Mouse (Mus musculus) thymus, postnatal 14 days (tissue): ENCODE results near the gene Gab2.
"Not testable (repeated sequence)": the region's sequence is repeated elsewhere in the genome, so short reads cannot be mapped to it uniquely, and the experiment has no call there.

Experiments
- DNase-seq: peaks from one replicate; pipeline ENCODE4 v3.0.0; 2021

Gab2 gene

DNA sequence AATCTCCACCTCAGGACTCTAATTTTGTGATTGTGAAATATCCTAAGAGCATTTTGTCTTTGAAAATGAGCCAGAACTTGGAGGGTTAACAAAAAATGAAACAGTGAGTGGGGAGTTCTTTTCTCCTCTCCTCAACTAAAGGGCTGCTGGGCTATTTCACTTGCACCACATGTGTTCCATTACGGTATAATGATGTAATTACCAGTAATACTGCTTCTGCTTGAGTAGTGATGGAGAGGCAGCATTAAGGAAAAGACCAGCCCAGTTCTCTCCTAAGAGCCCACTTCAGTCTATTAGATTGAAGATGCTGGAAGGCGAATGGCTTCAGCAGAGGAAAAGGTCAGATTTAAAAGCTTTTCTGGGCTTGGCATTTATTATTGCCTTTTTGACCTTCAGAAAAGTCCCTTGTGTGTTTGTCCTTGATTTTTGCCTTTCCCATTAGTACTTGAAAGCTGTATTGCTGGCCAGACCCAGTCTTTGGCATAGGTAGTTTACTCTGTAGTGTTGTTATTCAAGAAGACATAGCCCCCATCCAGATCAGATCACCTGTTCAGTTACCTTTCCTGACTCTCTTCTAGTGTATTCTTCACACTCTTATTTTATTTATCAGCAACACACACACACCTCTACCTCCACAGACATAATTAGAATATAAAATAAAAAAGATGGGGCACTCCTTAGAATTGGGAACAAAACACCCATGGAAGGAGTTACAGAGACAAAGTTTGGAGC is 69.9 kb downstream of the Gab2 start:
- no peak for DNase-seq

- DNase-seq: no peak
Measured at GRCm38 (mm10) chr7:97154756-97155487, 73.5 kb downstream of the Gab2 start.

DNA sequence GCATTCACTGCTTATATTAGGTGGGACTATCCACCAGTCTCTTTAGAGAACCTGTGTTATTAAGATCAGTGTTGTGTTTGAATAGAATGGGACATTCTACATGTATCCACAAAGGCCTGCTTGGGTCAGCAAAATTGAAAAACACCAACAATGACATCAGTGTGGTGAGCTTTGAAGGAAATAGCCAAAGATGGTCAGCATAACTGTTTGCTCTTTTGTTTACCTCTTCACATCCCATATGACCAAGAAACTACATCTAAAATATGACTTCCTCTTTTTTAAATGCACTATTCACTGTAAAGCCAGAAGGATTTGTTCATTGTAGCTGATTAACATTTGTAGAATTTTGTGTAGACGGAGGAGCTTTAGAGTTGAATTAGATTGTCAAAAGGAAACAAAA is 82.9 kb downstream of the Gab2 start:
- no peak for DNase-seq

DNA sequence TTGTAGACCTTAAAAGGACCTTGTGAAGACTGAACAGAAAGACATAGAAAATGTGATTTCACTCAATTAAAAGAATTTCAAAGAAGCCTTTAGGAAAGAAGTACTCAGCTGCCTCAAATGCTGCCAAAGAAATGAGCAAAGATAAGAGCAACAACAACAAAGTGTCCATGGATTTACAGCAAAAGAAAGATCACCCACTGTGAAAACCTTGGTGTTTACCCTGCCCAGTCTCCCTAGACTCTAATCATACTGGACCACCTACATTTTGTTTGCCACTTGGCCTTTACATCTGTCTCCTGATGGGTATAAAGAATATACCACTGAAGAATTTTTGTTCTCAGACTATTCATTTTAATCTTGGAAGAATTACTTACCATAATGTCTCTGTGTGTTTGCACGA is 89.7 kb downstream of the Gab2 start:
- no peak for DNase-seq

- no peak for DNase-seq
Measured at GRCm38 (mm10) chr7:97171719-97172118, 90.3 kb downstream of the Gab2 start.

GRCm38 (mm10) chr7:97172126-97172525 is 90.7 kb downstream of the Gab2 start:
- no peak for DNase-seq

DNA sequence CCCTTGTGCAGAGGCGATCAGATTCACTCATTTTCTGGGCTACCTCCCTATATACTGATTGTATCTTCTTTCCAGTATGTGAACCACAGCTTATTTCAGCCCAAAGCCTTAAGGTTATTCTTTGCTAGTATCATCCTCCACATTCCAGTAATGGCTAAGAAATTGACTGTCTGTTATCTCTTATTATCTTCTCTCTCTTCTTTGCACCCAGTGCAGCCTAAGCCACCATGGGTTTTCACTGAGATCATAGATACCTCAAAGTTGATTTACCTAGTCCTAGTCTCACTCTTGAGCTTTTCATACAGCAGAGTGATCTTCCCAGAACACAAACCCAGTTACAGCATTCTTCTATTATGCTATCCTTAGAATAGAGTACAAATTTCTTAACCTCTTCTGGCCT is 100.5 kb downstream of the Gab2 start:
- DNase-seq: no peak

DNA sequence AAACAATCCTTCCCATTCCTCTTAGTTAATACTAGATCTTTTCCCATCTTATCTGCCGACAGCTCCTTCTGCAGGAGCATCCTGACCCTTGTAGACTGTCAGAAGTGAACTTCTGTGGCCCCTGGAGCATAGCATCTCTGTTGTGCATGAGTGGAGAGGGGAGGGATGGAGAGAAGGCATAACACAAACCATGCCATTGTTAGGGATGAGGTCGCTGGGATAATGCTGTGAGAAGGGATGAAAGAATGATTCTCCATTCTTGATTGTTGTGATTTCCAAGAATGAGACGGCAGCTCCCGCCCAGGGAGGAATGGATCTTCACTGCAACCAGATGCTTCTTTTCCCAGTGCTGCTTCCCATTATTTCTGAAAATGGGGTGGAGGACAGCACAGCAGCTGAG is 102.0 kb downstream of the Gab2 start:
- DNase-seq: no peak

GRCm38 (mm10) chr7:97184005-97184404 is 102.6 kb downstream of the Gab2 start:
- DNase-seq: no peak

DNA sequence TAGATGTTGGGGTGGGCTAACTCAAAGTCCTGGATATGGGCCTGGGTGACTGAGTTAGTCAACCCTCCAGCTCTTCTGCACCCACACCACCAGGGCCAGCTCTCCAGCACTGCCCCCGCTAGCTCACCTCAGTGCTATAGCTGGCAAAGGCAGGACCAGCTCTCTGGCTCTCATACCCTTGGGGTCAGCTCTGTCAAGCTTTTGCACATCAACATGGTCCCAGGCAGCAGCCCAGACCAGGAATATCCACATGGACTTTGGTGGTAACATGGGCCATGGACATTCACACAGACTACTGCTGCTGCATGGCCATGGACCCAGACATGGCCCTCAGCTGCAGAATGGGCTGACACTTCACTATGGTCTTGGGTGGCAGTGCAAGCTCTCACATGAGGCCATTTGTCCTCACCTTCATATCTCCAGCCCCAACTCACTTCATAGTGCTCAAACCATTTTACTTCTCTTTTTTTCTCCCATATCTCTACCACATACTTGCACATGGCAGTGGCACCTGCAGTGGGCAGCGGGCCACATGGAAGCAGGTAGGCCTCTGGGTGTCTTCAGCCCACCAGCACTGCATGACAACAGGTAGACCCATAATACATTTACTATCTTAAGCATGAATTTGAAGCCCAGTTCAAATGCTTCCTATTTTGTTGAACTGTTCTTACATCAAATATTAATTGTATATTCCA is 106.1 kb downstream of the Gab2 start:
- no peak for DNase-seq

GRCm38 (mm10) chr7:97189116-97189515 is 107.7 kb downstream of the Gab2 start:
- no peak for DNase-seq

DNA sequence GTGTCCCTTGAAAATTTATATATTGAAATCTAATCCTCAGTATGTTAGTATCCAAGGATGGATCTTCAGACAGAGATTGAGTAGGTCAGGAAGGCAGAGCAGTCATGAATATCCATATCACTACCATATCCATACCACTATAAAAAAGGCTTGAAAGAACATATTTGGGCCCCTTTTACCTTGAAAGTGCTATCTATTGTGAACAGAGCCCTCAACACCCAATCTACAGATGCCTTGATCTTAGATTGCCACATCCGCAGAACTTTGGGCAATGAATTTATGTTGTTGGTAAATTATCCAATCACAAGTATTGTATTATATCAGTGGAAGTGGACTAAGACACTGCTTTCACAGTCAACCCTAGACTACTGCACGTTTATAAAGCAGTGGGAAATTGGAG is 122.5 kb downstream of the Gab2 start:
- no peak for DNase-seq

DNA sequence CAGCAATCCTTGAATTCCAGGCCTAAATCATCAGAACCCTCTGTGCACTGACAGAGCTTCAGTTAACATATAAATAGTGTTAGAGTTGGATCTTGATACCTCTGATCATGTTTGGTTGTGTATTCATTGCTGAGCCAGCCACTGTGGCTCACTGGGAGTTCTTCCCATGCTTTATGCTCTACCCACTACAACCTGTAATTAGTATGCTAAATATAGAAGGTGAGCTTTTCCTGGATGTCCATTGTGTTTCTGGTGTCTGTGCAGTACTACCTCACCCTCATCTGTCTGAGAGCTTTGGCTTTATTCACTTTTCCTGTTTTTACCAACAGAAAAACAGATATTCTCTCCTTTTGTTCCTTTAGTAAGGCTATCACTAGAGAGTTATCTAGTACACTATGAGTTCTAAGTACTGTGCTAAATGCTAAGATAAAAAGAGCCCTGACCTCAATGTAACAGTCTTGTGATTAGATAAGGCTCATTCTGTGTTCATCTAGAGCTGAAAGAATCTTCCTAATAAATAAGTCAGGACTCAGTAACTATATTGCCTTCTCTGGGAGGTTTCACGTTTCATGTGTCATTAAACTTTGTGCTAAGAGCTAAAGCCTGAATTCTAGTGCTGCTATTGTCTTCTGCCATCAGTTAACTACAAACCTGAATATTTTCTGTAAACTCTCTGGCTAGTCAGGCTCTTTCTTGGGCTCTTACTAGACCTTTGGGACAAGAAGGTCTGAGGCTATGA is 127.6 kb downstream of the Gab2 start:
- DNase-seq: no peak

GRCm38 (mm10) chr7:97210064-97210685 is 128.8 kb downstream of the Gab2 start:
- no peak for DNase-seq

GRCm38 (mm10) chr7:97211117-97211516 is 129.7 kb downstream of the Gab2 start:
- DNase-seq: no peak

DNA sequence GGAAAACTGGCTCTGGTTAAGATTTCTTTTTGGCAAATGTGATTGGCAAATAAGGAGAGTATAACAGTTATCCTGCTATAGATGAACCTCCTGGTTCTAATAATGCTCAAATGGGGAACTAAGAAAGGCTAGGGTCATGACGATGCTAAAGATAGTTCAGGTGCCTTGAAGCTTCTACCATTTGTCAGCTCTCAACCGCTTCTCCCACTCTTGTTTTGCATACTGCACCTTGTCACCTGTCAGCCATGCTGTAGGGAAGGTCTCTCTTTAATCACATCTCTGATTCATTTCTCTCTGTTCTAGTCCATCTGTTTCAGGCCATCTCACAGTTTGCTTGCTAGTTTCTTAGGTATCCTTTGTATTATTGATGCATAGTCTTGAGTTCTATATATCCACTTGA is 142.4 kb downstream of the Gab2 start:
- DNase-seq: no peak

GRCm38 (mm10) chr7:97245261-97245949 is 164.0 kb downstream of the Gab2 start:
- DNase-seq: no peak

DNA sequence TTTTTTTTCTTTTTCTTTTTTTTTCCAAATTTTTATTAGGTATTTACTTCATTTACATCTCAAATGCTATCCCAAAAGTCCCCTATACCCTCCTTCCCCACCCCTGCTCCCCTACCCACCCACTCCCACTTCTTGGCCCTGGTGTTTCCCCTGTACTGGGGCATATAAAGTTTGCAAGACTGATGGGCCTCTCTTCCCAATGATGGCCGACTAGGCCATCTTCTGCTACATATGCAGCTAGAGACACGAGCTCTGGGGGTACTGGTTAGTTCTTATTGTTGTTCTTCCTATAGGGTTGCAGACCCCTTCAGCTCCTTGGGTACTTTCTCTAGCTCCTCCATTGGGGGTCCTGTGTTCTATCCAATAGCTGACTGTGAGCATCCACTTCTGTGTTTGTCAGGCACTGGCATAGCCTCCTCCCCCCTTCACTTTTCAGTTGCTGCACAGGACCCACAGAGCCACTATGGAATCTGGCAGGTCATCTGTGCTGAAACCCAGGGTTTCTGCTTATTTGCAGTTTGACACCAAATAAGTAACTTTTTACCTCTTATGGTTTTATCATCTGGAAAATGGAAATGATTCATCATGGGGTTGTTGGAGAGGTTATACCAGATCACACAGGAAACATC is 164.7 kb downstream of the Gab2 start:
- DNase-seq: not testable (repeated sequence)

GRCm38 (mm10) chr7:97247661-97248060 is 166.3 kb downstream of the Gab2 start:
- DNase-seq: no peak

DNA sequence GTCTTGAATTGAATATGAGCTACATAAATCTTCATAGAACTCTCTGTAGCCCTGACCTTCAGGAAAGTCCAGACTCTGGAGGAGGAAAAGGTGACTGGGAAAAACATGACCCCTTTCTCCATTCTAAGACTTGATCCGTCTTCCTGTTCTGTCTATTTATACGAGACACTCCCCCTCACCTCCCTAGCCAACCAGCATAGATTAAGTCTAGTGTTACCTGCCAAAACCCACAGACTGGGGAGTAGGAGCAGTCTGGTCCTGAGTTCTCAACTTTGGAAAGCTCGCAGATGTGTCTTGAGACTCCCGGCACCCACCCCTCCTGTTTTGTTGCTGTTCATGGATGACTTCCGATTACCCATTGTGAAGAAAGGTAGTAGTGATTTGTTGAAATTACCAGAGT is 166.8 kb downstream of the Gab2 start:
- no peak for DNase-seq

DNA sequence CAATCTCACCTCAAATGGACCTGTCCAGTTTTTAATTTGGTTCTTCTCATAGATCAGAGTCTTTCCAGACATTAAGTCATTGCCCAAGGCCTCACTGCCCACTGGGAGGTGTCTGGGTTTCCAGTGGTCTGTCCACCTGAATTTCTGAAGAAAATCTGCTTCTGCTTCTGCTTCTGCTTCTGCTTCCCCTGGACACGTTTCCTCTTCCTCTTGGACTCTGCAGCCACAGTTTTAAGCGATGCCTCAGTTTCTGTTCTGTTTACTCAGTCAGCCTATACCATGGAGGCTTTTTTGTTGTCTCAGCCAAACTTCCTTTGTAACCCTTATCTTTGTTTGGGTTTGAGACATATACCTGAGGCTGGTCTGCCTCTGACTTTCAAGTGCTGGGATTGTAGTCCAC is 170.3 kb downstream of the Gab2 start:
- no peak for DNase-seq

DNA sequence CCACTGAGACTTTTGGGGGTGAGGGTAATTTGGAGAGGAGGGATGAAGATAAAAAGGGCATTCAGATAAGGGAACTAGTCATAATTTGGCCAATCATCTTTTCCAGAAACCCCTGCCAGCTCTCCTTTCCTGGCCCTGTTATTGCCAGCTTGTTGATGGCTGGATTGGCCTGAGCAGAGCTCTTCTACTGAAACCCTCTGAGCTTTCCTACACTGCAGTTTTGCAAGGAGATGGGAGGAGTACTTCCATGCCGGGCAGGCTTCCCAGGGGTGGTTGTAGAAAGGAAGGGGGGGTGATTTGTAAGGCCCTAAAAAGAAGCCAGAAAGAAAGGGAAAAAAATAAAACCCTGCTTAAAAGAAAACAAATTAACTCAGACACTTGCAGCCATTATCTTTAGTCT is 181.2 kb downstream of the Gab2 start:
- DNase-seq: no peak
